Mouse (Mus musculus) embryo, embryonic 11 days (tissue): Measurements from ENCODE around the gene Sertad1.

Source experiments
- DNase-seq: peaks from one replicate; pipeline ENCODE4 v3.0.0-alpha.2; 2015

Gene Sertad1

DNA sequence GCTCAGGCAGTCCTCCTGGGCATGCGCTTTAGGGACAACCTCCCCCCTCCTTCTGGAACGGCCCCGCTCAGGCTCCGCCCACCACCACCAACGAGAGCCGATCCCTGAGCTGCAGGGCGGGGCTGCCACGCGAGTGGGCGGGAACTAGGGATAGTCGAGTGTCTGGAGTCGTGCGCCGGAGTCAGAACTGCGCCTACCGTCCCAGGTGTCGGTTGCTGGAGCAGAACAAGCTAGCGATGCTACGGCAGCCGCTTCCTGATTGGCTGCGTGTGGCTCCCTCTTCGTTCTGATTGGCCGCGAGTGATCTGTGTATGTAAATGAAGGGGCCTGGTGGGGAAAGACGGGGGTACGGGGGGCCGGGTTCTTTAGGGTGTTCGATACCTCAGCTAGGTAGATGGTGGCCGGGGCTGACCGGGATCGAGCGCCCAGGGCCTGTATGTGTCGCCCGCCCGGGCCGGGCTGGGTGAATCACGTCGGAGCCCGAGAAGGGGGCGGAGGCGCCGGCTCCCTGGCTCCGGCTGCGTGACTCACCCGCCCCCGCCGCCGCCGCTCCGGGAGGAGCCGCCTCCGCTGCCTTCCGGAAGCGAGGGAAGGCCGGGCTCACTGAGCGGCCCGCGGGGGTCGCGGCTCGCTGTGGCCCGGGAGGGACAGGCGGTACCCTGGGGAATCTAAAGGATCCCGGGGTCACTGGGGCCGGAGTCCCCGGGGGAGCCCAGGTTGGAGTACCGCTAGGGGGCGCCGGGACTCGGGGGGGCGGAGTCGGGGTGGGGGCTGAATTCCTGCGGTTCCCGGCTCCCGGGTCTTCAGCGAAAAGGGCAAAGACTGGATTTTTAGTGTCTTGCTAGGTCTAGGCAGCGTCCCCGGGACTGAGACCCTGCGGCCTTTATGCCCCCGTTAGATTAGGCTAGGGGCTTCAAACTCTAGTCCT is at the start of gene Sertad1:
TSS of gene Sertad1 (plus strand) at position 141 of the 928 bp plus-strand sequence.
- DNase-seq = peak; percentile 100

DNA sequence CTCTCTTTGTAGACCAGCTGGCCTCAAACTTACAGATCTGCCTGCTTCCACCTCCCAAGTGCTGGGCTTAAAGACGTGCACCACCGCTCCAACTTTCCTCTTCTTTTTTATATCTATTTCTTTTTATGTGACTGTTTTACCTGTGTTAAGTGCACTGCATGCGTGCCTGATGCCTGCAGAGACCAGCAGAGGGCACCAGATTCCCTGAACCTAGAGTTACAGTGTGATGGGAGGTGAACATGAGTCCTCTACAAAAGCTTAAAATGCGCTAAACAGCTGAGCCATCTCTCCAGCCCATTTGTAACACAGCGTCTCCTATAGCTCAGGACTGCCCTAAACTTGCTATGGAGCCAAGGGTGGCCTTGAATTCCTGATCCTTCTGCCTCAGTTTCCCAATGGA is 49.2 kb upstream of the Sertad1 start:
- DNase-seq = peak; percentile 52

DNA sequence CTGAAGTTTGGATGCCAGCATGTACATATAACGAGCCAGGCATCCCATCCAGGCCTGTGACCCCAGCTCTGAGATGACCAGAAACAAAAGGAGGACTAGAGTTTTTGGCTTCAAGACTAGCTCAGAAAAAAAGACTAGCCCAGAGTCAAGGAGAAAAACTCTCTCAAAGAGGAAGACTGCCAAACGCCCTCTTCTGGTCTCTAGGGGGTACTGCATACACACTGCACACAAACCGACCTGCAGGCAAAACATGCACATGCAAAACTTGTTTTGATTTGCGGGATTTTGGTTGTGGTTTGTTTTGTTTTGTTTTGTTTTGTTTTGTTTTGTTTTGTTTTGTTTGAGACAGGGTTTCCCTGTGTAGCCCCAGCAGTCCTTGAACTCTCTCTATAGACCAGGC is 46.7 kb upstream of the Sertad1 start:
- no peak for DNase-seq

DNA sequence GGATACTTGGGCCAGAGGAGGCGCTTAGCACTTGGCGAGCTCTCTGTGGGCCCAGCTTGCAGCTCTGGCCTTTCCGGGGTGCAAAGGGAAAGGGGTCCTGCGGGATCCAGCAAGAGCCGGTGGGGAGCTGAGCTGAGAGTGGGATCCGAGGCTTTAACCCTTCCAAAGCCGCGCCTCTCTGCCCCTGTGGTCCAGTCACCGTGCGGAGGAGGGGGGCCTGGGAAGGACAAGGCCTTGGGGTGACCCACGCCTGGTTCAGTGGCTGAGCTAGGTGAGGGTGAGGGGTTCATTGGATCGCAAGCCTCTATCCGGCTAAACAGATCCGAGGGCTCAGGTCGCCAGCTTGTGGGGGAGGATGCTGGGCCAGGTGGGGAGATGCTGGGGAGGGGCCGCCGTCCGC is 40.7 kb upstream of the Sertad1 start:
- DNase-seq = no peak

DNA sequence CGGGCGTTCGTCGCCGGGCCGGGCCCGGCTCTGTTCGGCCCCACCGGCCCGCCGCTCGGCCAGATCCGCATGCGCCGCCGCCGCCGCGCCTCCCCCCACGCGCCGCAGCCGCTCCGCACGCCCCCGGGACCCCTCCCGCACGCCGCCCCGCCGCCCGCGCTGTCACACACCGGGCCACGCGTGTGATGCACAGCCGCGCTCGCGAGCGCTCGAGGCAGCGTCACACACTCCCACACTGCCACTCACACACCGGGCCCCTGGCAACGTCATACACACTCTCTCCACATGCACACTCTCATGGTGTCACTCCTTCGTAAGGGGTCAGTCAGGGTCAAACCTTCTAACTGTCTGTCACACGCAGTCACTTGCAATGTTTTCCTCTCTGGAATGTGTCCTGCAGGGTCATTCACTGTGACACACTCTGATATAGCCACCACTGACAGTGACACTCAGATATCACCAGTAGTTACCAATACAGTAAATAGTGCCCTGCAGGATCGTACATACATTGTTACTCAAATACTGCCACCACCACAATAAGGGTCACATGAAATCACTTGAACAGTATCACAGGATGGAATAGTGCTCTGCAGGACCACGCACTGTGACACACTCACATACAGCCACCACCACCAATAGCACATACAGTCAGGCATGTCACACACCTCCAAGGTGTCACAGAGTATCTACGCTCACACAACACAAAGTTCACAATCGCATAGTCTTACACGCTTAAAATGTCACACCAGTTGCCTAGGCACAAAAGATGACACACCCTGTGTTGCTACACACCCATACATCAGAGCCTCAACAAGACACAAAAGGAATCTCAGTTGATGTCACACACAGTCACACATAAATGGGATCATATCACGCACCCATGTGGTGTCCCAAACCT is 39.9 kb upstream of the Sertad1 start:
- DNase-seq = peak; percentile 56

DNA sequence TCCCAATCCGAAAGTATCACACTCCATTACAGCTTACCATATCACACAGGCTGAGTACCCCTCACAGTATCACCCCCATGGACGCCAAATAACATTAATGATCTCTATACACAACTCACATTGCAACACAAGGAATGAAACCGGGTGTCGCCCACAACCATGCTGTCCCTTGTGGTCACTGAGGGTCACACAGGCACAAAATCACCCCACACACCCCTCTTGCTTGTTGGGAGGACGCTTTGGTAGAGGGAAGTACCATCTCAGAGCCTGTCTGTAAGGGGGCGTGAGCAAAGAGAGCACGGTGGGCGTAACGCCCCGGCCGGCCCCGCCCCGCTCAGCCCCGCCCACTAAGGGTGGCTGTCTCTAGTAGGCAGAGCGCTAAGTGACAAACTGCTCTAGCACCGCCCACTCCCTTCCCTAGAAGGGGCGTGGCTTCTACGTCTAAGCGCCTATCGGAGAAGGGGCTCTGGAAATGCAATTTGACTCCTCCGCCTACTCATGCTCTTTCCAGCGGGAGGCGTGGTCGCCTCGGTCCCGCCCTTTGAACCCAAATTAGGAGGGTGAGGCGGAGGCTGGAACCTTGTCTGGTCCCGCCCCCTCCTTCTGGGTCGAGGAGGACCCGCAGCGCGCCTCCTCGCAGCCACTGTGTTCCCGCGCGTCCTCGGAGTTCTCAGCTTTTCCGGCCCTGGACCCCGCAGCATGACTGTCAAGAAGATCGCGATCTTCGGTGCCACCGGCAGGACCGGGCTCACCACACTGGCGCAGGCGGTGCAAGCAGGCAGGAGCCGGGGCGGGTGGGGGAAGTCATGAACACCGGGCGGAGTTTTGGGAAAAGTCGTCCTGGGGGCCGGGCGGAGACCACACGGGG is 39.1 kb upstream of the Sertad1 start, which contains the start of the genes Sptbn4 and Blvrb:
TSS of gene Sptbn4 (minus strand) at position 268 of the 868 bp plus-strand sequence.
TSS of gene Blvrb (plus strand) at position 560 of the 868 bp plus-strand sequence.
- DNase-seq = peak; percentile 100

DNA sequence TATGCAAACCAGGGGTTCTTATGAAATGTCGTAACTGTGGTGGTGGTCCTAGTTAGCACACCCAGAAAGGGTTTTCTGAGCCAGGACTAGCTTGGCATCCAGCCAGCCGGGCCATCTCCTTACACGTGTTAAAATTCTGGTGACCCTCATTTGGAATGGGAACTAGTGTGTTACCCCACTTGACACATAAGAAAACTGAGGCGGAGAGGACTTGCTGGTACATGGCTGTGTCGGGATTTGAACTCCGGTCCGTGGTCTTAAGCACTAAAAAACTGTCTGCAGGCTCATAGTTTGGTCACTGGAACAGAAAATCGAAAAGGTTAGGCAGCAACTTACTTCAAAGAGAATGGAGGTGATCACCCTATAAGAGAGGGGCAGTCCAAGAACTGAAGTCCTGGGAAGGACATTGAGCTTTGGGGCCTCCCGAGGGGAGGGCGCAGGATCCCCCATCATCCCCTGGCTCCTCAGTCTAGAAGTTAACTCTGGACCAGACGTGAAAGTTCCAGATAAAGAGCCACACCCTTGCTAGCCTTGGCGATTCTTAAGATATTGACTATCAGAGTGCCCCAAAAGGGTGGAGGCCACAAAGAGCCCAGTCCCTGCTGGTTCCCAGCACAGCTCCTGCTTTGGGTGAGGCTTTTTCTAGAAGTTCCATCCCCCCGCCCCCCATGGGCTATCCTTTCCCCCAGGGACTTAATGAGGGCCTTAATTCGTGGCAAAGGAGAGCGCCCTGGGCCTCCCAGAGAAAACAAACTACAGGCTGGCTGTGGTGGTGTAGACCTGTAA is 38.1 kb upstream of the Sertad1 start:
- DNase-seq = no peak

DNA sequence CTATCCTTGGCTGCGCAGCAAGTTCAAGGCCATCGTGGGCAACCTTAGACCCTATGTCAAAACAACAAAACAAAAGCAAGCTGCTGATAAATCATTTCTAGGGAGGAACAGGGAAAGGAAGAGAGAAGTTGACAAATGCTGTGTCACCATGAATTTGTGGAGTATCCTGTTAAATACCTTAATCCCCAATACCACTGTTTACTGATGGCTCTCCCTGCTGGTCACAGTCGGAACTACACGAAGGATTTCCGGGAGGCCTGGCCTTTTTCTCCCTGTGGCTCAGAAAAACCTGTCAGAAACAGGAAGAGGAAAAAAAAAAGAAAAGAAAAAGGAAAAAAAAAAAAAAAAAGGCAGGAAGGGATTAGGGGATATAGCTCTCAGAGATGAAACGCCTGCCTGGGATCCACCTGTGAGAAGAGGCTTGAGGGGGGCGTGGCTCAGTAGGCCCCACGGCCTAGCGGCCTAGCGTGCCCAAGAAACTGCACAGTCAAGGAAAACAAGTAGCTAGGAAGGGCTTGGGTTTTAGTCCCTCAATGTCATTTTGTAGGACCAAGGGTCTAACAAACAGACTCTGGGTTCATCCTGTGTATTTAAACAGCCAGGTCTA is 37.4 kb upstream of the Sertad1 start:
- DNase-seq = peak; percentile 60

DNA sequence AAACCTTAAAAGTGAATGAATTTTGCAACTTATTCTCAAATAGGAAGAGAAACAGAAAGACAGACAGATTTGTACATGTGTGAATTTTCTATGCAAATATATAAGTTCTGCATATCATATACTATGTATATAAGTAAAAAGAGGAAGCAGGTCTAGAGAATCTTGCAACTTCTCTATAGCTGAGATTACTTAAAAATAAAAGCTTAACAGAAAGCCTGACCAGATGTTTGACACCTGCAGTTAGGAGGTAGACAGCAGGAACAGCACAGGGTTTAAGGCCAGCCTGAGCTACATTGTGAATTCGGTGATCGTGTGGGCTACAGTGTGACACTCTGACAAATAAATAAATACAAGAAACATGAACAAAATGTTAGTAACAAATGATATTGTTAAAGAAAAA is 35.4 kb upstream of the Sertad1 start:
- no peak for DNase-seq

DNA sequence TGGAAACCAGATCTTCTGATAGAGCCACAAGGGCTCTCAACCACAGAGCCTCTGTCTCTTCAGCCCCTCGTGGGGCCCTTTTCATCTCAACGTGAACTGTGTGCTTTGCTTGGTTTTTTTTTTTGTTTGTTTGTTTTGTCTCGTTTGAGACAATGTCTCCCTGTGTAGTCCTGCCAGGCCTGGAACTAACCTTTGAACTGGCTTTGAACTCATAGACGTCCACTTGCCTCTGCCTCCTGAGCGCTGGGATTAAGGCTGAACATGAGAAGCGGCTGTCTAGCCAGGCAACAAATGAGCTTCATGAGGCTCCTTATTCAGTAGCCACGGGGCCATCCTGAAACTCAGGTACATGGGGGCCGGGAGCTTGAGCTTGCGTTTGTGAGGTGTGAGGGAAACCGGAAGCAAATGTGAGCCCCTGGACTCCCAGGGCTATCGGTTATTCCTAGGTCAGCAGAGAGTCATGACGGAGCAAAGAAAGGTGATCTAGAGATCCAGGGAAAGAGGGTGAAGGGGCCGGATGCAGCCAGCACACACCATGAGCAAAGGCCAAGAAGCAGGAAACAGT is 34.4 kb upstream of the Sertad1 start:
- DNase-seq = no peak

DNA sequence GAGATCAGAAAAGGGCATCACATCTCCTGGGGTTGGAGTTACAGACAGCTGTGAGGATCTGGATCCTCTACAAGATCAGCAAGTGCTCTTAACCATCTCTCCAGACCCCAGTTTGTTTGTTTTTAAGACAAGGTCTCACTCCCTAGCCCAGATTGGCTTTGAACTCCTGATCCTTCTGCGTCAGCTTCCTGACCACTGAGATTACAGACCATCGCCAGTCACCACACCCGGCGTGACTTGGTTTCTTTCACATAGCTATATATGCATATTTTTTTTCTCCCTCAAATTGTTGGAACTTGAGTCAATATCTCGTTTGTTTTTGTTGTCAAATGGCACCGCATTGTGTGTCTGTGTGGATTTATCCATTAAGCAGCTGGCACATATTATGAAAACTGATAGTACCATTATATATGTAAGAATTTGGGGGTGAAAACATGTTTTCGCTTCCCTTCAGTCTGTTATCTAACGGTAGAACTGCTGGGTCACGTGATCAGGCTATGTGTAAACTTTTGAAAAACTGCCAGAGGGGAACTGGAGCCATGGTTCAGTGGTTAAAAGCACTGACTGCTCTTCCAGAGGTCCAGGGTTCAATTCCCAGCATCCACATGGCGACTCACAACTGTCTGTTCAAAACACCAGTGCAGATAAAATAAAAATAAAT is 32.1 kb upstream of the Sertad1 start:
- no peak for DNase-seq

DNA sequence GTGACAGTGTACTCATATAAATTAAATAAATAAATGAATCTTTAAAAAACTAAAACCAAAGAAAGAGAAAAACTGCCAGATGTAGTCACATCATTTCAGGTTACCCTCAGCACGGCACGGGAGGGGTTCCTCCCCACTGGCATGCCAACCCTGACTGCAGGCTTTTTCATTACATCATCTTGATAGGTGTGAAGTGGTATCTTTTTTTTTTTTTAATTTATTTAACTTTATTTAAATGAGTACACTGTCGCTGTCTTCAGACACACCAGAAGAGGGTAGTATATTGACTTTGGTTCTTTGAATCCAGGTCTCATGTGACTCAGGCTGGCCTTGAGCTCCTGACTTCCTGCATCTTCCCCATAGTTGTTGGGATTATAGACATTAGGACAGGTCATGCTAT is 31.4 kb upstream of the Sertad1 start:
- DNase-seq = no peak

DNA sequence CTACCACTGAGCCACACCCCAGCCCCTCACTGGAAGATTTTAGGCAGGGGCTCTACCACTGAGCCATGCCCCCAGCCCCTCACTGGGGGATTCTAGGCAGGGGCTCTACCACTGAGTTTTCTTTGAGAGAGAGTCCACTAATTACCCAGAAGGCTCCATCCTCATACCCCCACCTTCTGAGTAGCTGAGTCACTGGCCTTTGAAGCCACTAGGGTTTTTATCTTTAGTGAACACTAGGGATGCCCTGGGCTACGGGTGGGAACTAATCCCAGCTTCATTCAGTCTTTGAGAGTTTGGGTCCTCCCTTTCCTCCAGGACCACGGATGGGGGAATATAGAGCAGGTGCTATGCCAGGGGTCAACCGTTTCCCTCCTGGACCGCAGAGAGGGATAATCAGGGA is 28.1 kb upstream of the Sertad1 start:
- no peak for DNase-seq

DNA sequence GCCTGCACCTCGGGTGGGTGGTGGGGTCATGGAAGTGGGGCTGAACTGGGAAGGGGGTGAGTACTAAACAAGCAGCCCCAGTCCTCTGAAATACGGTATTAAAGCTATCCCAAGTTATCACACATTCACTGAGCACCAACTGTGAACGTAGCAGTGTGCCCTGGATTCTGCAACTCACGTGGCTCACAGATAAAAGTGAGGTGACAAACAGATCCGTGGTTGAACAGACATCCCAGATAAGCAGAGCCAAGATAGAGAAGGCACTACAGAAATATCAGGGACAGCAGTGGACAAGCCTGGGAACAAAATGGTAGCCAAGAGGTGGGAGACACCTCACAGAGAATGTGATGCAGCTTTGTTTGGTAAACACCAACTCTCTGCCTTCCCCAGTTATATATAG is 27.1 kb upstream of the Sertad1 start:
- DNase-seq = no peak

DNA sequence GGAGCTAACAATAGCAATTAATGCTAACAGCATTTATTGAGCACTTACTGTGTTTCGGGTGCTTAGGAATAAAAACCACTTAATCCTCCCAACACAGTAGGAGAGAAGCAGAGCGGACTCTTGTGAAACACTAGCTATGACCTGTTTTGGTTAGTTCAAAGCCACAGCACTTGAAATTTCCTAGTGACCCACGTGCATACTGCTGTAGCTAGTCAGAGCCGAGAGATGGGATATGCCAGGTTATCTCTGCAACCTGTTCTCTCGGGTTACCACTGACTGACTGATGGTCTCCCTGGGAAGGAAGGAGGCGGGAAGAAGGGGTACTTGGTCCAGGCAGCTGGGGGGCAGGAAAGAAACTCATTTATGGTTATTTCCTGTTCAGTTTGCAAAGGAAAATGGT is 26.2 kb upstream of the Sertad1 start:
- no peak for DNase-seq

DNA sequence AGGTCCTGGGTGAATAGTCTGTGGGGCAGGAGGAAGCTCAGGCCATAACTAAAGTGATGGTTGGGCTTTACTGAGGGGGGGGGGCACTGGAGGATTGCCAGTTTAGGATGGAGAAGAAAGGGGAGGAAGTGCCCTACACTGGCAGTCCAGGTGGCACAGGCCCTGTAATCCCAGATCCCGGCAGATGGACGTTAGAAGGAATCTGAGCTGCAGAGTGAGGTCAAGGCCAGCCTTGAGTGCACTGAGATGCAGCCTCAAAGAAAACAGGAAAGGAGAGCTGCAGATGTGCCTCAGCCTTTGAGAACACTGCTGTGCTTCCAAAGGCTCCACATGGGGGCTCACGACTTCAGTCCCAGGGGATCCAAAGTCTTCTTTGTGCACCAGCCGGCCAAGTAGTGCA is 19.1 kb upstream of the Sertad1 start:
- no peak for DNase-seq

DNA sequence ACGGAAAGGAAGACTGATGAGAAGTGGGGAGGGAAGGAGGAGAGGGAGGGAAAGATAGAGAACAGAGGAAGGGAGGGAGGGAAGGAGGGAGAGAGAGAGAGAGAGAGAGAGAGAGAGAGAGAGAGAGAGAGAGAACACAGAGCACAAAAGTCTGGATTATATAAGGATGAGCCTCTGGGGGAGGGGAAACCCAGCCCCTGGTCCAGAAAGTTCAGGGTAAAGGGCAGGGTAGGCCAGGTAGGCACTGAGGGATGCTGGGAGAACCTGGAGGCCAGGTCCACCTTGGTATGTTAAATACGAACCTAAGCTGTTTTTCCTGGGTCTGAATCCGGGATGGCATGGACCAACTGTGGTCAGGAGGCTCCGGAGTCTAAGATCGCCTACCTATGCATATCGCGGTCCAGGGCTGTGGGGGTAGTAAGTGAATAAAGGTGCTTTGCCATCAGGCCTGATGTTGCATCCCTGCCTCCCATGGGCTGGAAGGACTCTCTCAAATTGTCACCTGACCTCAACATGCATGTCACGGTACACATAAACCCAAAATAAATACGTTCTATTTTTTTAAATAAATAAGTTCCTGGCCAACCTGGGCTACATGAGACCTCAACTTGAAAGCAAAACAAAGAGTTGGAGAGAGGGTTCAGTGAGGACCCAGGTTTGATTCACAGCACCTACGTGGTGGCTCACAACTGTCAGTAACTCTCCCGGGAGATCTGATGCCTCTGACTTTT is 15.2 kb upstream of the Sertad1 start:
- no peak for DNase-seq

DNA sequence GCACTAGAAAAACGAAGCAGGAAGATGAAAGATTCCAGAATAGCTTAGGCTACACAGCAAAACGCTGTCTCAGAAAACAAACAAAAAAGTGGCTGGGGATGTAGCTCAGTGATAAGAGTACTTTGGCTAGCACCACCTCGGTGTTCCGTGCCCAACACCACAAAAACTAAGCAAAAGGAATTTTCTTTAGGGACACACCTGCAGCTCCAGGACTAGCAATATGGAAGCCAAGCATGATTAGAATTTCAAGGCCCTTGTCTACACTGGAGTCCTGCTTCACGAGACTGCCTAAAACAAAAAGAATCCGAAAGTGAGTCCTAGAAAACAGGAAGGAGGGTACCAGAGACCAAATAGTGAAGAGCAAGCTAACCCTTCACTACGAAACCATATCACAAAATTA is 14.1 kb upstream of the Sertad1 start:
- DNase-seq = no peak

DNA sequence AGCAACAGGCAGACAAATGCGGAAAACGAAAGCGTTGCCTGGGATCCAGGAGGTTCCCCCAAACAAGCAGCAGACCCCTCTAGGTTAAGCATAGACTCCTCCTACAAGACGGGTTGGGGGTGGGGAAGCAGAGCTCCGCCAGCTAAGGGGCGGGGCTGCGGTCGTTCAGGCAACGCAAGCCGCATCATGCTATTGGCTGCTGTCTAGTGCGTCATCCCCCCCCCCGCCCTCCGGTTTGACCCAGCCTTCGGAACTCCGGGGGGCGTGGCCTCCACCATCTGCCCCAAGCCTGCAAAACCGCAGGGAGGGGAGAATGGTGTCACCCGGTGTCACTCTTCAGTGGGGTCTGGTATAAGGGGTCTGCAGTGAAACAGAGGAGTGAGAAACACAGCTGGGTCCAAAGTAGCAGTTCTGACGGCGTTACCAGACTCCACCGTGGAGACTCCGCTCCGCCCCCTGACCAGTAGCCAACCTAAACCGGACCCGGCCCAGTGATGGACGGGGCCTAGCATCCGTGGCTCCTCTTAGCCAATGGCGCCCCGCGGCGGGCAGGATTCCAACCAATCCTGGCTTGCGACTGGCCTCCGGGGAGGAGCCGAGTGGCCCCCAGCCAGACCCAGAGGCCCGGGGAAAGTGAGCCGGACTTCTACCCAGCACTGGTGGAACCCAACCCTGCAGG is 13.4 kb upstream of the Sertad1 start, which contains the start of gene Sertad3:
TSS of gene Sertad3 (plus strand) at position 613 of the 679 bp plus-strand sequence.
- DNase-seq = peak; percentile 99
